Mouse (Mus musculus) adrenal gland, postnatal 4 days (tissue): ENCODE data around the gene Limch1. TPM values are rescaled to one million over a fixed set of nuclear protein-coding genes. Genes with fewer than 3 reads are reported as not detected.

ENCODE experiments used
- DNase-seq, 2 experiments: peaks; one replicate each; pipeline ENCODE4 v3.0.0; 2021 to 2022; ENCODE audit warnings: low spot score in 2 of 2, mixed read lengths in 2 of 2
- total RNA-seq, 2 experiments: library from RNA; stranded (reverse); gene quantifications; 2 replicates each; pipeline ENCODE4 v1.2.3; 2021

The Limch1 gene
- total RNA-seq, 2 experiments from 2014 or later, result 150 to 161 TPM

- no peak for DNase-seq
Observed at GRCm38 (mm10) chr5:66822500-66823205, 77.0 kb downstream of the Limch1 start.

DNA sequence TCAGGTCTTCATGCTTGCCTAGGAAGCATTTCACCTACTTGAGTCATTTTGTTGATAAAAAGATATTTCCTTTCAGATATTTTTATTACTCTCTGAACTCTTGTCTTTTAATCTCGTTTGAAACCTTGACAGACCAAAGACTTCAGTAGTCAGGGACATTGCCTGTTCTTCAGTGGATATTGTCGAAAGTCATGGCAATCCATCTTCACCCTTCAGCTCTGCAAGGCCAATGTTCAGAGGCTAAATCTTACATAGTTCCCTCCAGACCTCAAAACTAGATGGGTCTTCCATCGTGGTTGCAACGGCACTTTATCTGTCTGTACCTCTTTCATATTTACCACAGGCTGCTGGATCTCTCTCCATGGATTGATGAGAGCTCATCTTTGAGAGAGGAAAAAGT is 80.0 kb downstream of the Limch1 start:
- no peak for DNase-seq

DNA sequence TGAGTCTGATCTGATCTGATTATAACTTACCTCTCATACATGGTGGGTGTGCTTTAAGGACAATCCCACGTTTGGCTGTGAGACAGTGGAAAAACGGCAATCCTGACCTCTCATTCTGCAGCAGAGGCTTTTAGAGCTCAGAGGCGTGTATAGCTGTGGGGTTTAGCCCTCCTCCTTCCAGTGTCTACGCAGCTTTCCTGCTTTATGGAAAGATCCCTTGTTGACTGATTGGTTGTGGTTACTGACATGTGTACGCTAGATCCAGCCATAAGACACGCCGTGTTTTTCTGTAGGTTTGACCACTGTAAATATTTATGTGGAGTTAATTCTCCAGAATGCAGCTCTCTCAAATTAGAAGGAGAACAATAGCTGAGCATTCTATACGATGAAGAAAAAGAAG is 81.2 kb downstream of the Limch1 start:
- DNase-seq, result no peak

- no peak for DNase-seq
Observed at GRCm38 (mm10) chr5:66829505-66829904, 83.9 kb downstream of the Limch1 start.

DNA sequence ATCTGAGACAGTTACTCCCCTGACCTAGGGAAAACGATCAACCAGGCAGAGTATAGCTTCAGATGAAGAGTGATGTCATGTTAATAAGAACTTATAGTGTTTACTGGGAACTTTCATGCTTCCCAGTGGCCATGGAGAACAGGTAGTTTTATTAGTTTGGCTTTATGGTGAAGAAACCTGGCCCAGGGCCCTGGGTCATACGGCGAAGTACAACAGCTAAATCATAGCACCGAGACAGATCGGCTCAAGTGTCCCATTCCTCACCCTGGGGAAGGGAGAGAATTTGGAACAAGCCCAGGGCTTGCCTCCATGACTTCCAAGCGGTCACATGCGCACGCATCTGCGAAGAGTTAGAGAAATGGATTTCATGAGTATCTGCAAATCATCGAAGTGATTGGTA is 84.6 kb downstream of the Limch1 start:
- DNase-seq, result no peak

- no peak for DNase-seq
Observed at GRCm38 (mm10) chr5:66834756-66835155, 89.1 kb downstream of the Limch1 start.

DNA sequence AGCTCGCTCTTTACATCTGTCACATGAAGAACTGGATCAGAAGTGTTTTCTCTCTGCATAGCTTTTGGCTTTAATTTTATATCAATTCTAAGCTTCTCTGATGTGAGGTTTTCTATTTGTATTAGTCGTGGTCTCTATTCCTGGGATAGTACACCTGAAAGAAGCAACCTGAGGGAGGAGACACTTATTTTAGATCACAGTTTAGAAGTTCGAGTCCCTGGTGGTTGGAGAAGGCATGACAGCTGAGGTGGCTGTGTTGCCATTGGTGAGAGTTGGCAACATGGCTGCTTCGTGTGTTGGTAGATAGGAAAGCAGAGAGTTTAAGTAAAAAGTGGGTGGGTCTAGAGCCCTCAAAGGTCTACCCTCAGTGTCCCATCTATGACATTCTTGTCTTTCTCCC is 91.3 kb downstream of the Limch1 start:
- no peak for DNase-seq

- DNase-seq, result peak; percentile 32 to 35
Observed at GRCm38 (mm10) chr5:66841971-66842370, 96.3 kb downstream of the Limch1 start.

GRCm38 (mm10) chr5:66842776-66843175 is 97.1 kb downstream of the Limch1 start:
- no peak for DNase-seq

DNA sequence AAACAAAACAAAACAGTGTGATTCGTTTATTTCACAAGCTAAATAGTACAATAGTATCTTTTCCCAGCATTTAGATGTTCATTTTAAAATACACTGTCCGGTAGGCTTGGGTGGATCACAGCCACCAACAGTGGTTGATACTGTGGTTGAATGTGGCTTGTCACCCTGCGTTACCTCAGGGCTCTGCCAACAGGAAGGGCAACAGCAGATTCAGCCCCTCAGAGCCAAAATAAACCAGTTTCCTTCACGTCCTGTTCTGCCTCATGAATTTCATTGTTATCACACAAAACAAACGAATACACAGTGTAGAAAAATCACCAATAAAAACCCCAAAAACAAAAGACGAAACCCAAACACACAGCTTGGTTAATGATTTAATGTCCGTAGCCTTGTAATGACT is 102.5 kb downstream of the Limch1 start:
- no peak for DNase-seq

- no peak for DNase-seq
Observed at GRCm38 (mm10) chr5:66849148-66849547, 103.5 kb downstream of the Limch1 start.

DNA sequence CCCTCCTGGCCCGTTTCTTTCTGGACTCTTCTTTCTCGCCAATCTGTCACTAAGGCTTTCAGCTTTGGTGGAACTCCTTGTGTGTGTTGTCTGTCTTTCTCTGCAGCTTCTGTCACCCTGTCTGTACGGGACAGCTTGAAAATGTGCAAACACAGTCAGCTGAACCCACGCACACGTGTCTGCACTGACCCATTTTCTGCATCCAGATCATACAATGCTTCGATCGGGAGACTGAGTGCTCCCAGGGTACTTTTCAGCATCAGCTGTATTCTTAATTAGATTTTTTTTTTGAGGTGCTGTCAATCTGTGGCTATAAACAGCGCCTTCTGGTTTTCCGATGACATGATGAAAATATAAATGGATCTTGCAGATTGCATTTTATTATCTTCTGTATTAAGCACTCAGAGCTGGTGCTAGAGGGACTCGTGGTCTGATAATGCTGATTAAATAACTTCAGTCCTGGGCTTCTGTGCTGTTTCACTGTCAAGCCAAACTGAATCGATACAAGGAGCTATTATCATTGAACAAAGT is 105.2 kb downstream of the Limch1 start:
- DNase-seq, result no peak

- DNase-seq, result no peak
Observed at GRCm38 (mm10) chr5:66851708-66852107, 106.1 kb downstream of the Limch1 start.

- no peak for DNase-seq
Observed at GRCm38 (mm10) chr5:66854263-66854662, 108.6 kb downstream of the Limch1 start.

- no peak for DNase-seq
Observed at GRCm38 (mm10) chr5:66855358-66856107, 109.9 kb downstream of the Limch1 start.

GRCm38 (mm10) chr5:66859506-66859905 is 113.9 kb downstream of the Limch1 start:
- no peak for DNase-seq

DNA sequence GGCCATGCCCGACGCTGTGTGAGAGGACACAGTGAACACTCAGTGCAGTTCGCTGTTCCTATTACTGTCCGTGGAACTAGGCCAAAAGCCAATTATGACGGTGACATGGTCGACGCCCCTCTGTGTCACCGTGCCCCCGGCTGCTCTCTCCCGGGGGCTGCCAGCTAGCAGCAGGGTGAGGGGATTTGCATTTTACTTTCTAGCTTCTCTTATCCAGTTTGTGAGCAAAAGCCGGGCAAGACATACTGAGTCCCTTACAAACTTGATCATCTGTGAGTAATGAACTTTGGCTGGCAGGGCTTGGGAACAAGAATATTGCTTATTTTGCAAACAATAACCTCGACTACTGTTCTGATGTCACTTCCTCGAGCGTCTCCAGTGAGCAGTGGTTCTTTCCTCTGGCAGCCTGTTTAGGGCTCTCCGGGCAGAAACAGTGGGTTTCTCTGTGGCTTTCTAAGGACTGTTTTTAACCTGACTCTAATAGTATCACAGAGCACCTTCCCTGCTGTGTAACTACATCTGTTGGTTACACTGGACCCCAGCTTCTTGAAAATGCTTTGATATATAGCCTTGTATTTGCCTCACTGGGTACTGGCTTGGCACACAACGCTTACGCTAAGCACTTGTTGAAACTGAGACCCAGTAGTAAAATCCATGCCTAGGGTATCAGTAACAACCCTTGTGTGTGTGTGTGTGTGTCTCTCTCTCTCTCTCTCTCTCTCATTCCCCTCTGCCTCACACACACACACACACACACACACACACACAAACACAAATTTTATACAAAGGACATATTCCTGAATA is 115.8 kb downstream of the Limch1 start:
- DNase-seq, result no peak

DNA sequence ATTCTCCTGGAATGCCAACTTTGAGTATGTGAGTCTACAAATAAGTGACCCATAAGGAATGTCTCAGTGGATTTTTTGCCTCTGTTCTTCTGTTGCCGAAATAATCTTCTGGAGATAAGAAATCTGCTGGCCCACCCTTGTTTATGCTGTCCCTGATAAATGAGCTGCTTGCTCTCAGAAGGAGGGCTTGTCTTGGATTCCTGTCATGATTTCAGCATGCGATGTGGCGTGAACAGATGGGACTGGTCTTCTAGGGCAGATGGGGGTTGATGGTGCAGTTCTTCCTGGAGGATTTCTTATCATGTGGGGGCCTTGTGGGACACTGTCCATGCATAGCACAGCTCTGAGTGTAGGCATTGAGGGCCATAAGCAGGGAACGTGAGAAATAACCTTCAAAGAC is 116.5 kb downstream of the Limch1 start:
- no peak for DNase-seq

DNA sequence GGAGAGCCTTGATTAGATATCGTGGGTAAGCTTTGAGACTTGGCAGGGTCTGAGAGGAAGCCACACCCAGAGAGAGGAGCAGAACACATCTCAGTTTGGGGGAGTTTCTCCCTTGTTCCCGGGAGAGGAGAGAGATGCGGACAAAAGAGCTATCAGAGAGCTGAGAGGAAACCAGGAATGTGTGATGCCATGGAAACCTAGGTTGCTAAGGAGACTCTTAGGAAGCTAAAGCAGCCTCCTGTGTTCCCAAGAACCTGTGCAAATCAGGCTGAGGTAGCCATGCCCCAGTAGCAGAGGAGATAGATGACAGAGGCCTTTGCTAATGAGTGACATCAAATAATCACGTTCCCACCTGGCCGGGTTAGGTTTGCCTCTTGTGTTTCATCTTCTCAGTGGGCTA is 119.6 kb downstream of the Limch1 start:
- no peak for DNase-seq

- peak in 1 of 2 experiments; percentile 22 for DNase-seq
Observed at GRCm38 (mm10) chr5:66866019-66866418, 120.4 kb downstream of the Limch1 start.

DNA sequence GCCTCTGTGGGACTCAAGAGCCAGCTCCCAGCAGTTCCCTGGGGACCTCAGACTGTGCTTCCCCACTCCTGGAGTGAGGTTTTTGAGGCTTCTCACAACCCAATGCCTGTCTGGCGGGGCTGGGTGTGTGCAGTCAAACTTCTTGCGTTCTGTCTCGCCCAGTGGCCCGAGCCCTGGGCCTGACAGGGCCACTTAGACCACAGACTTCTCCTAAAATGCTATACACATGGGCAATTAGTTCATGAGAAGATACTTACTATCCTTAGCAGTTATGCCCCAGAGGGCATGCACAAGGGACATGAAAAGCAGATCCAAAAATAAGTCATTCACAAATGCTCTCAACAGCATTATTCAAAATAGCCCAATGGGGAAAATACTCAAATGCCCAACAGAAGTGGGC is 123.9 kb downstream of the Limch1 start:
- no peak for DNase-seq
